Mouse (Mus musculus) intestine, embryonic 14.5 days (tissue): ENCODE measurements around the gene Papola. TPM values are rescaled to one million over a fixed set of nuclear protein-coding genes. Genes with fewer than 3 reads are reported as not detected.

ENCODE experiments used
- ATAC-seq: fragments of 200-750 bp; cut with Nextera tagmentation; replicated peaks from 2 replicates; pipeline ENCODE4 v1.8.0; 2017; ENCODE audit warnings: low read depth, moderate number of reproducible peaks, moderate TSS enrichment, moderate library complexity; ENCODE audit not compliant: low FRiP score, low TSS enrichment
- DNase-seq: peaks from one replicate; pipeline ENCODE4 v3.0.0-alpha.2; 2018; ENCODE audit warnings: low spot score
- H3K27ac ChIP-seq: fragments of 300-500 bp; sonication (generic); 2 replicates; pipeline ENCODE4 v1.5.1; 2014; ENCODE audit warnings: low read depth, mild to moderate bottlenecking, control low read depth
- H3K27me3 ChIP-seq: fragments of 300-500 bp; sonication (generic); replicated peaks from 2 replicates; pipeline ENCODE4 v1.6.1; 2014; ENCODE audit warnings: low read length, control low read depth; ENCODE audit not compliant: control insufficient read depth, insufficient read depth
- H3K36me3 ChIP-seq: fragments of 300-500 bp; sonication (generic); 2 replicates; pipeline ENCODE4 v1.6.1; 2014; ENCODE audit warnings: low read length, control low read depth; ENCODE audit not compliant: control insufficient read depth, insufficient read depth
- H3K4me1 ChIP-seq: fragments of 300-500 bp; sonication (generic); replicated peaks from 2 replicates; pipeline ENCODE4 v1.6.1; 2014; ENCODE audit warnings: low read length, control low read depth, mixed read lengths; ENCODE audit not compliant: control insufficient read depth, insufficient read depth
- H3K4me2 ChIP-seq: fragments of 300-500 bp; sonication (generic); 2 replicates; pipeline ENCODE4 v1.6.1; 2014; ENCODE audit warnings: low read length
- H3K4me3 ChIP-seq: fragments of 300-500 bp; sonication (generic); 2 replicates; pipeline ENCODE4 v1.5.1; 2014; ENCODE audit warnings: low read depth, low read length, control low read depth, mixed read lengths
- H3K9ac ChIP-seq: fragments of 300-500 bp; sonication (generic); 2 replicates; pipeline ENCODE4 v1.6.1; 2014; ENCODE audit warnings: mild to moderate bottlenecking, low read length
- H3K9me3 ChIP-seq: fragments of 300-500 bp; sonication (generic); 2 replicates; pipeline ENCODE4 v1.6.1; 2016; ENCODE audit warnings: low read length, control low read depth; ENCODE audit not compliant: control insufficient read depth
- WGBS: fragments of 180-500 bp; shearing (Covaris S2); extraction: QIAGEN DNeasy Blood & Tissue Kit; methylation state at CpG from one replicate; pipeline ENCODE4 v1.1.7; 2014; 5-methylcytosine and 5-hydroxymethylcytosine counted together
- microRNA-seq: library from miRNA; unstranded; fragments of <30 nt; microRNA quantifications from one replicate; pipeline ENCODE4, GENCODE M21; 2016
- polyA plus RNA-seq: library from polyadenylated mRNA; unstranded; fragments of >200 nt; fragmentation: Nextera tagmentation; extraction: Ambion mirVana; gene quantifications from 2 replicates; pipeline ENCODE4 v1.2.1, GENCODE M21; 2014

The Papola gene
- polyA plus RNA-seq, 1 experiment from 2014 or later: 179 TPM

- H3K36me3 ChIP-seq: no peaks in the 10 kb centered on the region
- no peak overlapping the region for H3K9ac ChIP-seq
- H3K4me1 ChIP-seq: no peaks in the 10 kb centered on the region
- no peak overlapping the region for H3K4me3 ChIP-seq
- H3K27me3 ChIP-seq: no peaks in the 10 kb centered on the region
- no peak for ATAC-seq
- no peak for DNase-seq
- WGBS: 62% methylated on average over 11 of the region's 11 CpGs
- no peak overlapping the region for H3K27ac ChIP-seq
- 0 out of 2 replicates have a peak, but pooled peaks cover 6% of the 10 kb centered on the region for H3K9me3 ChIP-seq
- H3K4me2 ChIP-seq: no peak overlapping the region
Observed at GRCm38 (mm10) chr12:105876521-105876920, 92.0 kb downstream of the Papola start.

- ATAC-seq: no peak
- Histone ChIP-seq H3K9ac (no peak overlapping the region), H3K36me3 (no peaks in the 10 kb centered on the region), H3K9me3 (0 out of 2 replicates have a peak, but pooled peaks cover 6% of the 10 kb centered on the region), H3K27ac (no peak overlapping the region), H3K4me1 (no peaks in the 10 kb centered on the region), H3K4me2 (no peak overlapping the region), H3K27me3 (no peaks in the 10 kb centered on the region), H3K4me3 (no peak overlapping the region)
- 85% methylated on average over 13 of the region's 13 CpGs for WGBS
- no peak for DNase-seq
Observed at GRCm38 (mm10) chr12:105876931-105877330, 92.4 kb downstream of the Papola start.

- H3K9ac ChIP-seq: no peak overlapping the region
- no peak overlapping the region for H3K27ac ChIP-seq
- WGBS: 86% methylated on average over 5 of the region's 5 CpGs
- H3K4me1 ChIP-seq: no peaks in the 10 kb centered on the region
- DNase-seq: no peak
- 0 out of 2 replicates have a peak, but pooled peaks cover 3% of the 10 kb centered on the region for H3K9me3 ChIP-seq
- H3K4me2 ChIP-seq: no peak overlapping the region
- ATAC-seq: no peak
- H3K27me3 ChIP-seq: no peaks in the 10 kb centered on the region
- no peaks in the 10 kb centered on the region for H3K36me3 ChIP-seq
- no peak overlapping the region for H3K4me3 ChIP-seq
Observed at GRCm38 (mm10) chr12:105878746-105879145, 94.3 kb downstream of the Papola start.

GRCm38 (mm10) chr12:105883799-105884514 lies 99.5 kb downstream of the Papola start:
- DNase-seq: no peak
- H3K27me3 ChIP-seq: no peaks in the 10 kb centered on the region
- H3K36me3 ChIP-seq: no peaks in the 10 kb centered on the region
- H3K4me3 ChIP-seq: no peak overlapping the region
- H3K27ac ChIP-seq: no peak overlapping the region
- H3K9me3 ChIP-seq: 0 out of 2 replicates have a peak, but pooled peaks cover 3% of the 10 kb centered on the region
- WGBS: 78% methylated on average over 12 of the region's 12 CpGs
- H3K4me1 ChIP-seq: no peaks in the 10 kb centered on the region
- no peak overlapping the region for H3K9ac ChIP-seq
- H3K4me2 ChIP-seq: no peak overlapping the region
- no peak for ATAC-seq

GRCm38 (mm10) chr12:105884515-105885323 lies 100.2 kb downstream of the Papola start:
- Histone ChIP-seq H3K9ac (no peak overlapping the region), H3K27ac (no peak overlapping the region), H3K4me2 (no peak overlapping the region), H3K9me3 (no peaks in the 10 kb centered on the region), H3K4me1 (no peaks in the 10 kb centered on the region), H3K27me3 (no peaks in the 10 kb centered on the region), H3K4me3 (no peak overlapping the region), H3K36me3 (no peaks in the 10 kb centered on the region)
- ATAC-seq (no peak), DNase-seq (no peak)
- WGBS: 32% methylated on average over 22 of the region's 22 CpGs

Small RNAs within 50 kb of the gene (microRNA-seq; reads per million reads assigned to microRNA genes)
- 0.25 reads per million for gene Gm22120

Other genes with a start within 250 kb of the Papola start
- 1.0 and 1.3 TPM in 2 replicates for gene Bdkrb2, start 221.5 kb upstream of the Papola start, polyA plus RNA-seq
- 0.44 TPM in 1 of 2 replicates, not detected in the other for gene Bdkrb1, start 181.6 kb upstream of the Papola start, polyA plus RNA-seq
- gene Gskip, start 99.9 kb upstream of the Papola start, polyA plus RNA-seq: 29.7 and 30.9 TPM in 2 replicates
- gene Atg2b, start 99.5 kb upstream of the Papola start, polyA plus RNA-seq: 17.8 and 19.8 TPM in 2 replicates
- 0.37 and 0.38 TPM in 2 replicates for gene Ak7, start 78.7 kb upstream of the Papola start, polyA plus RNA-seq
- 73.2 and 75.0 TPM in 2 replicates for gene Vrk1, start 225.5 kb downstream of the Papola start, polyA plus RNA-seq